Mouse (Mus musculus): ENCODE measurements around the gene Ccser1.

- TF ChIP-seq POLR2A (IDR thresholded peaks at IDR 0.05; ENCODE audit: borderline replicate concordance, insufficient read depth, low read length) (no peak), CTCF (IDR thresholded peaks at IDR 0.05; ENCODE audit: borderline replicate concordance, insufficient read depth, low read depth, low read length) (peak; percentile 46; the same call in 1 of the 2 replicates)
Measured at GRCm38 (mm10) chr6:61902715-61903114, 722.6 kb downstream of the Ccser1 start.

All from cerebellum, adult 2 months (tissue).